Mouse (Mus musculus): ENCODE measurements around the gene Olfr190. TPM values are rescaled to one million over a fixed set of nuclear protein-coding genes. Genes with fewer than 3 reads are reported as not detected.
"Not testable (repeated sequence)": the region's sequence is repeated elsewhere in the genome, so short reads cannot be mapped to it uniquely, and the experiment has no call there.

Gene Olfr190
- polyA plus RNA-seq (2015; fragmentation: Nextera tagmentation; extraction: Ambion mirVana): not detected in 2 replicates

- H3K27me3 ChIP-seq (replicated peaks; ENCODE audit: control insufficient read depth, insufficient read depth, low read length): no peaks in the 10 kb centered on the region
- H3K9ac ChIP-seq (ENCODE audit: low read depth, low read length): no peak within 1 kb of the TSS
- H3K4me3 ChIP-seq (ENCODE audit: low read length): no peak within 1 kb of the TSS
- H3K9me3 ChIP-seq (ENCODE audit: control insufficient read depth, low read length): no peaks in the 10 kb centered on the region
- no peak for ATAC-seq
- H3K4me2 ChIP-seq (ENCODE audit: low read length): no peak within 1 kb of the TSS
- WGBS: 89% methylated on average over 5 of the region's 5 CpGs
- H3K4me1 ChIP-seq (ENCODE audit: control insufficient read depth, insufficient read depth, low read depth, low read length): no peaks in the 10 kb centered on the region
- no peak within 1 kb of the TSS for H3K27ac ChIP-seq (ENCODE audit: low read depth, low read length)
- no peaks in the 10 kb centered on the region for H3K36me3 ChIP-seq (ENCODE audit: control insufficient read depth, insufficient read depth, low read length)
Measured at GRCm38 (mm10) chr16:59077905-59078304, at the start of gene Olfr190. Olfr190 (minus strand) TSS chr16:59078005.

- ATAC-seq: no peak
- Histone ChIP-seq H3K4me3 (ENCODE audit: low read length) (no peak within 1 kb of the TSS), H3K4me1 (ENCODE audit: control insufficient read depth, insufficient read depth, low read depth, low read length) (no peaks in the 10 kb centered on the region), H3K9me3 (ENCODE audit: control insufficient read depth, low read length) (no peaks in the 10 kb centered on the region), H3K27me3 (replicated peaks; ENCODE audit: control insufficient read depth, insufficient read depth, low read length) (no peaks in the 10 kb centered on the region), H3K27ac (ENCODE audit: low read depth, low read length) (no peak within 1 kb of the TSS), H3K4me2 (ENCODE audit: low read length) (no peak within 1 kb of the TSS), H3K9ac (ENCODE audit: low read depth, low read length) (no peak within 1 kb of the TSS), H3K36me3 (ENCODE audit: control insufficient read depth, insufficient read depth, low read length) (no peaks in the 10 kb centered on the region)
Measured at GRCm38 (mm10) chr16:59120969-59121368, 43.2 kb upstream of the Olfr190 start, which contains the start of gene Olfr194. Olfr194 (minus strand) TSS chr16:59121069.

- H3K4me2 ChIP-seq (ENCODE audit: low read length): no peak within 1 kb of the TSS
- H3K4me1 ChIP-seq (ENCODE audit: control insufficient read depth, insufficient read depth, low read depth, low read length): no peaks in the 10 kb centered on the region
- H3K27me3 ChIP-seq (replicated peaks; ENCODE audit: control insufficient read depth, insufficient read depth, low read length): no peaks in the 10 kb centered on the region
- H3K9me3 ChIP-seq (ENCODE audit: control insufficient read depth, low read length): no peaks in the 10 kb centered on the region
- H3K27ac ChIP-seq (ENCODE audit: low read depth, low read length): no peak within 1 kb of the TSS
- no peak within 1 kb of the TSS for H3K4me3 ChIP-seq (ENCODE audit: low read length)
- WGBS: 67% methylated on average over 1 of the region's 1 CpGs
- no peaks in the 10 kb centered on the region for H3K36me3 ChIP-seq (ENCODE audit: control insufficient read depth, insufficient read depth, low read length)
- ATAC-seq: no peak
- H3K9ac ChIP-seq (ENCODE audit: low read depth, low read length): no peak within 1 kb of the TSS
Measured at GRCm38 (mm10) chr16:59111781-59112180, 34.0 kb upstream of the Olfr190 start, which contains the start of gene Olfr193. Olfr193 (minus strand) TSS chr16:59111881.

DNA sequence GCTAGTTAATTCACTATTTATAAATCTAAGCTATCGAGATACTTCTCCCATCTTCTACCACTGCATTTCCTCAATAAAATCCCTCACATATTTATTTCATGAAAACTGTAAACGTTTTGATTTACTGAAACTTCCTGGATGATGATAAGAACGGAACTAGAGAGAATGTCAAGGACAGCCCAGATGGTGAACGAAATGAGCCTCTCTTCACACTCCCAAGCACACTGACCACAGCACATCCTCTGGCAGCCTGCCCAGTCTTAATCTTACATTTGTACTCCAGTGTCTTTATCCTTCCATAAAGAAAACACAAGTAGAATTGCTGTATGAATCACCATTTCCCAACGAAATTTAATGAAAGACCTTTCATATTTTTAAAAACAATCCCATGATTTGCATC, 30.7 kb upstream of the Olfr190 start:
- not testable (repeated sequence) for H3K9me3 ChIP-seq (ENCODE audit: control insufficient read depth, low read length); ATAC-seq; H3K27me3 ChIP-seq (replicated peaks; ENCODE audit: control insufficient read depth, insufficient read depth, low read length); H3K27ac ChIP-seq (ENCODE audit: low read depth, low read length); H3K4me3 ChIP-seq (ENCODE audit: low read length); H3K9ac ChIP-seq (ENCODE audit: low read depth, low read length); H3K36me3 ChIP-seq (ENCODE audit: control insufficient read depth, insufficient read depth, low read length); H3K4me1 ChIP-seq (ENCODE audit: control insufficient read depth, insufficient read depth, low read depth, low read length); H3K4me2 ChIP-seq (ENCODE audit: low read length)
- 67% methylated on average over 5 of the region's 5 CpGs for WGBS

DNA sequence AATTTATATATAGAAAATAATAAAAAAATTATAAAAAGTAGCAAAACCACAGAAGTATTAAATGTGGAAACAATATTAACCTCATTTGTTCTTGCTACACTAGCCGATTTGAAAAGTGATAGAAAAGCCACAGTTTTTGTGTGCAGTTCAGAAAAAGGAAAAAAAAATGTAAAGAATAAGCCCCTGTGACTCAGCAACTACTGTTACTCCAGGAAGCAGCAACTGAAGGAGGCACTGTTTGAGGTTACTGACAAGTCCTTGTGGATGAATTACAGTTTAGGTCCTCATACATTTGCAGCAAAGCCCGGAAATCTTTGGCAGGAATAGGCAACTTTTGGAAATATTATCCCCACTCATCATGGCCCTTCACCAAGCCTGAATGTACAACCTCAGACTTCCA, 27.5 kb upstream of the Olfr190 start:
- Histone ChIP-seq H3K4me3 (ENCODE audit: low read length) (no peak overlapping the region), H3K9me3 (ENCODE audit: control insufficient read depth, low read length) (no peaks in the 10 kb centered on the region), H3K4me2 (ENCODE audit: low read length) (no peak overlapping the region), H3K4me1 (ENCODE audit: control insufficient read depth, insufficient read depth, low read depth, low read length) (no peaks in the 10 kb centered on the region), H3K27me3 (replicated peaks; ENCODE audit: control insufficient read depth, insufficient read depth, low read length) (no peaks in the 10 kb centered on the region), H3K27ac (ENCODE audit: low read depth, low read length) (no peak overlapping the region), H3K9ac (ENCODE audit: low read depth, low read length) (no peak overlapping the region), H3K36me3 (ENCODE audit: control insufficient read depth, insufficient read depth, low read length) (no peaks in the 10 kb centered on the region)
- 77% methylated on average over 2 of the region's 2 CpGs for WGBS
- ATAC-seq: no peak

GRCm38 (mm10) chr16:59089722-59090121, 11.9 kb upstream of the Olfr190 start, which contains the start of gene Olfr191:
Olfr191 (minus strand) TSS chr16:59089822.
- 38% methylated on average over 1 of the region's 1 CpGs for WGBS
- not testable (repeated sequence) for ATAC-seq

DNA sequence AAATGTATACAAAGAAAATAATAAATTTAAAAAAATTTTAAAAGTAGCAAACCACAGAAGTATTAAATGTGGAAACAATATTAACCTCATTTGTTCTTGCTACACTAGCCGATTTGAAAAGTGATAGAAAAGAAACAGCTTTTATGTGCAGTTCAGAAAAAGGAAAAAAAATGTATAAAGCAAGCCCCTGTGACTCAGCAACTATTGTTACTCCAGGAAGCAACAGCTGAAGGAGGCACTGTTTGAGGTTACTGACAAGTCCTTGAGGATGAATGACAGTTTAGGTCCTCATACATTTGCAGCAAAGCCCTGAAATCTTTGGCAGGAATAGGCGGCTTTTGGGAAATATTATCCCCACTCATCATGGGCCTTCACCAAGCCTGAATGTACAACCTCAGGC, 3.3 kb upstream of the Olfr190 start:
- 85% methylated on average over 2 of the region's 2 CpGs for WGBS
- not testable (repeated sequence) for H3K27me3 ChIP-seq (replicated peaks; ENCODE audit: control insufficient read depth, insufficient read depth, low read length); H3K36me3 ChIP-seq (ENCODE audit: control insufficient read depth, insufficient read depth, low read length); H3K4me1 ChIP-seq (ENCODE audit: control insufficient read depth, insufficient read depth, low read depth, low read length); H3K9ac ChIP-seq (ENCODE audit: low read depth, low read length); H3K27ac ChIP-seq (ENCODE audit: low read depth, low read length); H3K4me2 ChIP-seq (ENCODE audit: low read length); H3K9me3 ChIP-seq (ENCODE audit: control insufficient read depth, low read length); H3K4me3 ChIP-seq (ENCODE audit: low read length); ATAC-seq

More at GRCm38 (mm10) chr16:59089722-59090121, 11.9 kb upstream of the Olfr190 start, which contains the start of gene Olfr191:
- not testable (repeated sequence) for H3K4me1 ChIP-seq (ENCODE audit: control insufficient read depth, insufficient read depth, low read depth, low read length); H3K9me3 ChIP-seq (ENCODE audit: control insufficient read depth, low read length); H3K4me2 ChIP-seq (ENCODE audit: low read length); H3K27ac ChIP-seq (ENCODE audit: low read depth, low read length); H3K27me3 ChIP-seq (replicated peaks; ENCODE audit: control insufficient read depth, insufficient read depth, low read length); H3K9ac ChIP-seq (ENCODE audit: low read depth, low read length); H3K4me3 ChIP-seq (ENCODE audit: low read length); H3K36me3 ChIP-seq (ENCODE audit: control insufficient read depth, insufficient read depth, low read length)

DNA sequence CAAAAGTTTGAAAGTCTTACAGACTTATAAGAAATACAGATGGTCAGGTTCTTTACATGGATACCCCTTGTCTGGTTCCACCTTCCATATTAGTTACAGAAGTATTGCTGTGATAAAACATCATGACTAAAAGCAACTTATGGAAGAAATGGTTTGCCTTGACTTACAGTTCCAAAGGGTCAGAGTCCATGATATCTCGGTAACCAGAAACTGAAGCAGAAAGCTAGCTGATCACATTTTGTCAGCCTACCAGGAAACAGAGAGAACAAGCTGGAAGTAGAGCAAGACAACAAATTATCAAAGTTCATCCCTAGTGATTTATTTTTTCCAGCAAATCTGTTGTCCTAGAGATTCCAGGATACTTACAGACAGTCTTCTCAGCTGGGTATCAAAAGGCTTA, 4.3 kb downstream of the Olfr190 start:
- no peak overlapping the region for H3K27ac ChIP-seq (ENCODE audit: low read depth, low read length)
- H3K36me3 ChIP-seq (ENCODE audit: control insufficient read depth, insufficient read depth, low read length): no peaks in the 10 kb centered on the region
- no peaks in the 10 kb centered on the region for H3K9me3 ChIP-seq (ENCODE audit: control insufficient read depth, low read length)
- no peak overlapping the region for H3K4me3 ChIP-seq (ENCODE audit: low read length)
- no peaks in the 10 kb centered on the region for H3K27me3 ChIP-seq (replicated peaks; ENCODE audit: control insufficient read depth, insufficient read depth, low read length)
- ATAC-seq: no peak
- WGBS: 90% methylated on average over 1 of the region's 1 CpGs
- H3K4me2 ChIP-seq (ENCODE audit: low read length): no peak overlapping the region
- no peak overlapping the region for H3K9ac ChIP-seq (ENCODE audit: low read depth, low read length)
- no peaks in the 10 kb centered on the region for H3K4me1 ChIP-seq (ENCODE audit: control insufficient read depth, insufficient read depth, low read depth, low read length)

- no peak overlapping the region for H3K27ac ChIP-seq (ENCODE audit: low read depth, low read length)
- no peak overlapping the region for H3K4me2 ChIP-seq (ENCODE audit: low read length)
- no peak for ATAC-seq
- H3K36me3 ChIP-seq (ENCODE audit: control insufficient read depth, insufficient read depth, low read length): no peaks in the 10 kb centered on the region
- H3K9me3 ChIP-seq (ENCODE audit: control insufficient read depth, low read length): no peaks in the 10 kb centered on the region
- H3K4me1 ChIP-seq (ENCODE audit: control insufficient read depth, insufficient read depth, low read depth, low read length): no peaks in the 10 kb centered on the region
- H3K27me3 ChIP-seq (replicated peaks; ENCODE audit: control insufficient read depth, insufficient read depth, low read length): no peaks in the 10 kb centered on the region
- no peak overlapping the region for H3K9ac ChIP-seq (ENCODE audit: low read depth, low read length)
- no peak overlapping the region for H3K4me3 ChIP-seq (ENCODE audit: low read length)
Measured at GRCm38 (mm10) chr16:59071755-59072154, 6.0 kb downstream of the Olfr190 start.

- not testable (repeated sequence) for H3K27ac ChIP-seq (ENCODE audit: low read depth, low read length); H3K4me2 ChIP-seq (ENCODE audit: low read length); H3K9ac ChIP-seq (ENCODE audit: low read depth, low read length); H3K9me3 ChIP-seq (ENCODE audit: control insufficient read depth, low read length); H3K4me1 ChIP-seq (ENCODE audit: control insufficient read depth, insufficient read depth, low read depth, low read length); H3K4me3 ChIP-seq (ENCODE audit: low read length); ATAC-seq; H3K36me3 ChIP-seq (ENCODE audit: control insufficient read depth, insufficient read depth, low read length); H3K27me3 ChIP-seq (replicated peaks; ENCODE audit: control insufficient read depth, insufficient read depth, low read length)
- WGBS: 65% methylated on average over 3 of the region's 3 CpGs
Measured at GRCm38 (mm10) chr16:59062411-59062810, 15.4 kb downstream of the Olfr190 start.
